Mouse (Mus musculus) right cerebral cortex, postnatal 14 days (tissue): ENCODE data around the gene Abcb8.

ENCODE experiments used
- DNase-seq: peaks from one replicate; pipeline ENCODE4 v3.0.0; 2022

Gene Abcb8

DNA sequence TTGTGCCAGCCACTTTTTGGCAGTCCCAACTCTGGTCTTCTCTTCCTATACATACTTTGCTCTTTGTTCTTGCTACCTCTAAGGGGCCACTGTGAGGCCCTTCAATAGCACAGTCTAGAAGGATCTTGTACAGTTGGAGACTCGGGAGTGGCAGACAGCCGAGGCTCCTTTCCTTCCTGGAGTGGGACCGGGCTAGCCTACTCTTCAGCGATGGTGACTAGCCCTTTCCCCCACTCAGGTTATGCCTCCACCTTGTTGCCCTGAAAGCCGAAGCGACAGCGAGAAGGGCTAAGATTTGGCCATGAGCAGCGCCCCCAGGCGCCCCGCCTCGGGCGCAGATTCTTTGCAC lies 33.8 kb downstream of the Abcb8 start:
- DNase-seq: no peak

DNA sequence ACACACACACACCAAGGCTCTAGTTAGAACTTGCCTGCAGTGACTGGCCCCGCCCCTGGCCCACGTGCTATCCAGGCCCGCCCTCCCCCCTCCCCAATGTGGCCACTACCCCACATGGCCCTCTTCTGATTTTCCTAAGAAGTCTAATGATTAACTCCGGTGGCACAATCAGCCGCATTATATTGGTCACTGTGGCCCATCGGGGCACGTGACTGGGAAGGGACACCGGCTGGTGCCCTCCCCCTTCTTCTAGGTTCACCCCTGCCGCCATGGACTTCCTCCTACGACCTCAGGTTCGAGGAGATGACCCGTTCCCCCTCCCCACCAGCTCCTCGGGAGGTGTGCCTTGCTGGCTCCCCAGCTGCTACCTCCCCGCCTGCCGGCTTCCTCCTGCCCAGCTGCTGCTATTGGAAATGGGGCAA lies 34.5 kb downstream of the Abcb8 start:
- DNase-seq: no peak

DNA sequence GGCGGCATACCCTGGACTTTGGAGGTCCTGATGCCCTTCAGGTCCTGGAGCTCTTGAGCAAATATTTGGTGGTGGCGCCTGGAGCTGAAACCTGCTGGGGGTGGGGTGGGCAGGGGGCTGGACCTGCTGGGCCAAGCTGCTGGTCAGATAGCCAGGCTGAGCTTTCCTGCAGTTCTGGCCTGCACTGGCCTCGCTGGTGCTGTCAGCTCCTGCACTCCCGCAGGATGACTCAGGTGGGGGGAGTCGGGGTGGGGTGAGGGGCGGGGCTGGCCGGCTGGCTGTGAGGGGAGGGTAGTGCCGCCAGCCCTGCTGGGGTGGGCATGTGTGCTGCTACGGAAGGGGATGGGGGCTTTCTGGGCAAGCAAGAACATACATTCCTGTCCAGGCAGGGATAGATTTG lies 35.1 kb downstream of the Abcb8 start:
- DNase-seq: no peak

DNA sequence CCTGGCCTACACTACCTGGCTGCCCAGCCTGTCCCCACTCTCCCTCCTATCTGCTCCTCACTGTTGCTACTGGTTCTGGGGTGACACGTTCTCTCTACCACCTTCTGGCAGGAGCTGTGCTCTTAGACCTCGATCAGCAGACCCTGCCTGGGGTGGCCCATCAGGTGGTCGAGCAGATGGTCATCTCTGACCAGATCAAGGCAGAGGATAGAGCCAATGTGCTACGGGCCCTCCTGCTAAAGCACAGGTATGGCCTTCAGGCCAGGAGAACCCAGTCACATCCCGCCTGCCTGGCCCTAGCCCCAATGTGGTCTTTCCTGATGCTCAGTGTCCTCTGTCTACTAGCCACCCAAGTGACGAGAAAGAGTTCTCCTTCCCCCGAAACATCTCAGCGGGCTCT lies 40.5 kb downstream of the Abcb8 start:
- no peak for DNase-seq

DNA sequence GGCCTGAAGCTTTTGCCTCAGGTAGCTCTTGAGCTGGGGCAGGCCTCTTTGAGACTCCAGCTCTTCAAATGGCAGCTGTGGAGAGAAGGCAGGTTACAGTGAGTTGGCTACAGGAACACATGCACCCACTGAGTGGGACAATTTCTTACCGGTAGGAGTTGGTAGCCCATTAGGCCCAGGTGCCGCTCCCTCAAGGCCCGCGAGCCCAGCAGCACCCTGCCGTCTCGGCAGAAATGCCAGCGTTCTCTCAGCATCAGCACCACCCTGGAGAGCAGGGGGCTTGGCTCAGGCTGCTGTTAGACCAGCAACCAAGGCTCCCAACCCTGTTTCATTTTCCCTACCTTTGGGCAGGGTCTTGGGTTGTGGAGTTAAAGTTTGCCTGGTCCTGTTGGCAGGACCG lies 47.7 kb downstream of the Abcb8 start:
- DNase-seq: no peak

DNA sequence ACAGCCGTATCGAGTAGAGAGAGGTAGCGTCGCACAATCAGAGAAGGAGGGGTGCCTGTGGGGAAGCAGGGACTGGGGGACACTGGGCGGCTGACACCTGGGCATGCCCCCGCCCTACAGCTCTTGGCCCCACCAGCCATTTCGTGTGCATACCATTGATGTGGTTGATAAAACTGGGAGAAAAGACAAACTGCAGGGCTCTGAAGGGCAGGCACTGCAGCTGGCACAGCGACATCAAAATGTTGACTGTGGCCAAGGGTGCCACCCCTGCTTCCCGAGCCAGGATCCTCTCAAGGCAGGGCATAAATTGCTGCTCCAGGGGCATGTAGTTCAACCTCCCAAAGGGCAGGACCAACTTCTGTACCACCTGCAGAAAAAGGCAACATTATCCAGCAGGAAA lies 48.6 kb downstream of the Abcb8 start:
- no peak for DNase-seq

DNA sequence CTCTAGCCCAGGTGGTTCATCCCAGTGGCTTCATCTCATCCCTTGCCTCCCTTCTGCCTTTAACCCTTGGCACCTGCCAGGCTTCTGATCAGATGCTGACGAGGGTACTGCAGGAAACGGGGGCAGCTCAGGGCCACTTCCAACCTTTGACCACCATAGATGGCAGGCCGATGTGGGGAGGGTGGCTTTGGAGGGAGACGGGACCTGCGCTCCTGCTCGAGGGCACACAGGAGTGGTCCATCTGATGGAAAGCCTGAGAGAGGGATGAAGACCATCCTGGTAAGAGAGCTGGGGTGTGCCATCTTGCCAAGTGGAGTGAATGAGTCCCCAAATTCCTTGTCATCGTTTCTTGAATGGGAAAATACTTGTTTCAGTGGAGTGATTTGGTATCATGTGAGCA lies 49.7 kb downstream of the Abcb8 start:
- DNase-seq: no peak

DNA sequence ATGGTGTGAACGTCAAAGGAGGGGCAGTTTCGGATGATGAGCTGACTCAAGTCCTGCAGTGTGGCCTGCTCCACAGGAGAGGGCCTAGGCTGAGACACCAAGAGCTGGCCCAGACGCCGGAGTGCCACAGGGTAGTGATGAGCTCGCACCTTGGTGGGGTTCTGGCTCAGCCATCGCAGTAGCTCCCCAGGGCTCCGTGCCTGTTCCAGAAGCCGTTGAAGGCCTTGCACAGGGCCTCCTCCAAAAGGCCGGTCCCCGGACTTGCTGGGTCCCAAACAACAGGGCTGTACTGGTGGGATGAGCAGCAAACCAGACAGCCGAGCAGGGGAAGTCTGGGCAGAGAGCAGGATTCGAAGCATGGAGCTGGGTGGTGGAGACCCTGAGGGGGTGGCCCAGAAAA lies 50.5 kb downstream of the Abcb8 start:
- DNase-seq: no peak

DNA sequence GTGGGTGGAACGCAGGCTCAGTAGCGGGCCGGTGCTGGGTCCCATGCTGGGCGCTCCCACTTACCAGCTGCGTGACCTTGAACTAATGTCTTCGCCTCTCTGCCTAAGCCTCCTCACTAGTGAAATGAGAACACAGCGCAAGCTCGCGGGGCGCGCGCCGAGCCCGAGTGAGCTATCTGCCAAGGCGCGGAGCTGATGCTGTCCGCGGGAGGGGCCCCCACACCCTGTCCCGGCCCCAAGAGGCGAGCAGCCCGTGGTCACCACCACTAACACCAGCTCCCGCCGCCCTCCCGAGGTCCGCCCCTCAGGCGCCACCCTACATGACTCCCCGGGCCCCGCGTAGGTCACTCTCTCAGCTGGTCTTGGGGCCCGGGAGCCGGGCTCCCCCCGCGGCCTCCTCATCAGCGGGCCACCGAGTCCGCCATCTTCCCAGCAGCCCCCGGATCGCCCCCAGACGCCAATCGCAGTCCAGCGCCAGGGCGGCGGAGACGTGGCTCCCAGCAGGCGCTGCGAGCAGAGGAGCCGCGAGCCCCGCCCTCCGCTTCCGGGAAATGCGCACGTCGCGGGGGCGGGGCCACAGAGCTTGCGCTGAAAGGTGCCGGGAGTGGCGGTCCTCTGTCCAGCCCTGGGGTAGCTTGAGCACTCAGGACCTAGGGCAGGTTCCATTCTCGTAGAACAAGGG lies 51.4 kb downstream of the Abcb8 start, which contains the start of gene Fastk:
Fastk (minus strand) TSS at position 542 of the 682 bp plus-strand sequence.
- DNase-seq: peak; percentile 94

DNA sequence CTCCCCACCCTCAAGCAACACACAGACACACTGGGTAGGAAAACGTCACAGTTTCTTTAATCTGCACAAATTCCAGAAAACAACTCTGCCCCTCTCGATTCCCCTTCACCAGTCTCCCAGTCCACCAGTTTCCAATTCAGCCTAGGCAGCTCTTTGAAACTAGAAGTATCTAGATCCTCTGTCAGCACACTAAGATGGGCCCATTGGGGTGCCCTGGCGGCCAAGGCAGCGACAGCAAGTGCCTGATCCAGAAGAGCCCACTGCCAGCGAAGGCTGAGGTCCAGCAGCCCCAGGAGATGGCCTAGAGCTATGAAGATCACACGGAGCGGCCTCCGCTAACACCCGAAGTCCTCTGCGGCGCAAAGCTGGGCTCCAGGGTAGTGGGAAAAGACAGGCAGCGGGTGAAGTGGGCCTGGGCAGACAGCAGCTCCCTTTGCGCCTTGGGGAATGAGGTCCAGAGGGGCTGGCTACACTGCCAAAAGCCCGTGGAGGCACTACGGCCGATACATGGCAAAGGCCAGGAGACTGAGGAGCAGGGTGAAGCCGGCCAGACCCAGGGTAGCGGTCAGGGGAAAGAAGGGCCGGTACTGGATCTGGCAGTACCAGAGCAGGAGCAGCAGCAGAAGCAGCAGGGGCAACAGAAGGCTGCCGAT lies 52.1 kb downstream of the Abcb8 start:
- DNase-seq: no peak

DNA sequence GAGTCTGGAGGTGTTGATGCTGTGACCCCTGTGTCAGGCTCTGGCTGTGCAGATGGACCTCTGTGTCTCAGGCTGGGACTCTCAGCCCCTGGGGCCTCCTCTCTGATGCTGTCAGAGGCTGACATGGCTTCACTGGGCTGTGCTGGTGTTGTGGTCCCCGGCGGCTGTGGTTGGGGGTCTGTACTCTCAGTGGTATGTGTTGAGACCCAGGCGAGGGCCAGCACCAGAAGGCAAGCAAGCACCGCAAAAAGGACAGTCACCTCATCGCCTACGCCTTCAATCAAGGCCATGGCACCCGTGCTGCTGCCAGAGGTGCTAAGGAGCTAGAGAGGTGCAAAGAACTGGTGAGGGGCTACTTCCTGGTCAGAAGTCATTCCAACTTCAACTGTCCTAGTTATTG lies 53.2 kb downstream of the Abcb8 start:
- no peak for DNase-seq

DNA sequence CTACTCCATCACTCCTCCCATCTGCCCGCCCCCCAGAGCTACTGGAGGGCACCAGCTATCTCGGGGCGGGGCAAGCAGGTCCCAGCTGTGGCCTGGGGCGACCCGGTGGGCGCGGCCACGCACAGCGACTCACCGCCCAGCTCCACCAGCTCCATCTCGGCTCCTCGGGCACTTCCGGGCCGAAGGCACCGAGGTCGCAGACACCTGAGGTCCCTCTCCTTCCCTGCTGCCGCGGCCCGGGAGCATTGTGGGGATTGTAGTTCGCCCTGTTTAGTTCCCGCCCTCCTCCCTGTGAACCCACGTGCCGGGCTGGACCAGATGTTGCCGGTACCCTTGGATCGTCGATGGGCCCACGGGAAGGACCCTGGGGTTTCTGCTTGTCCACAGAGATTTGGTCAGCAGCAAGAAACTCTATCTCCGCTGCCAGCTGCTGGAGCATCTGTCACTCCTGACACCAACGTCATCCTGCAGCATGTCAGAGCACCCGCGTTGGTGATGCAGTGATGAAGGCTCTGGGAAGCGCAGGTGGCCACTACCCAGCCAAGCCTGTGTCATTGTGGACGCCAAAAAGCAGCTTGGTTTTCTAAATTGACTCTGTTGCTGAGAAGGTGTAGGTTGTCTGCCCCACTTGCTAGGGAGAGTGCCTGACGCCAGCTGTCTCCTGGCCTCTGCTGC lies 54.3 kb downstream of the Abcb8 start, which contains the start of gene Tmub1:
Tmub1 (minus strand) TSS at position 231 of the 675 bp plus-strand sequence.
- peak; percentile 81 for DNase-seq

DNA sequence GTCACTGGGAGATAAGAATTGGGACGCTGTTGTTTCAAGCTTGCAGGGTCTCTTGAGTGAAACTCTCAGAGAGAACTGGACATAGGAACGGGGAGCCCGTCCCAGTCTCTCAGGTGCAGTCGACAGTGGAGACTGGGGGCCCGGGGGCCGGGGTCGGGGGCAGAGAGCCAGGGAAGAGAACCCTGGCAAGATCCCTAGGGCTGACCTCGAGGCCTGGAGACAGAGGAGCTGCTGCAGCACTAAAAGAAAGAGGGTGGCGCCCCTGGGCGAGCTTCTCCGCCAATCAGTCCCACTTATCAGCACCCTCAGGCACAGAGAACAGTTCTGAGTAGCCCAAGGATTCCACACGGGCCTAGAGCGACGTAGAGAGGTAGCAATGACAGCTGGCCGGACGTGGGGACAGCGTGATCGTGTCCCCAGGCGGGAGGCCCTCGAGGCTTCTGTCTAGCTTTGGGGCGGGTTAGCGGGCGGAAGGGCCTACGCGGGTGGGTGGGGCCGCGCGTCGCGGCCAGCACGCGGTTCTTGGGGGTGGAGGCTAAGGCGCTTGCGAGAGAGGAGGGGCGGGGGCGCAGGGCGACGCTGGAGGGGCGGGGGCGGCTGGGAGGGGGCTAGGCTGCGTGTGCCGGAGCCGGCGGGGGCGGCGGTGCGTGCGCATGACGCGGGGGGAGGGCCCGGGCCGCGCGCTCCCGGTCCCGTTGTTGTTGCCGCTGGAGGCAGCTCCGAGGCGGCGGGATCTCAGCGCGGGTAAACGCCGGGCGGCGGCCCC lies 58.0 kb downstream of the Abcb8 start:
- peak; percentile 88 for DNase-seq

DNA sequence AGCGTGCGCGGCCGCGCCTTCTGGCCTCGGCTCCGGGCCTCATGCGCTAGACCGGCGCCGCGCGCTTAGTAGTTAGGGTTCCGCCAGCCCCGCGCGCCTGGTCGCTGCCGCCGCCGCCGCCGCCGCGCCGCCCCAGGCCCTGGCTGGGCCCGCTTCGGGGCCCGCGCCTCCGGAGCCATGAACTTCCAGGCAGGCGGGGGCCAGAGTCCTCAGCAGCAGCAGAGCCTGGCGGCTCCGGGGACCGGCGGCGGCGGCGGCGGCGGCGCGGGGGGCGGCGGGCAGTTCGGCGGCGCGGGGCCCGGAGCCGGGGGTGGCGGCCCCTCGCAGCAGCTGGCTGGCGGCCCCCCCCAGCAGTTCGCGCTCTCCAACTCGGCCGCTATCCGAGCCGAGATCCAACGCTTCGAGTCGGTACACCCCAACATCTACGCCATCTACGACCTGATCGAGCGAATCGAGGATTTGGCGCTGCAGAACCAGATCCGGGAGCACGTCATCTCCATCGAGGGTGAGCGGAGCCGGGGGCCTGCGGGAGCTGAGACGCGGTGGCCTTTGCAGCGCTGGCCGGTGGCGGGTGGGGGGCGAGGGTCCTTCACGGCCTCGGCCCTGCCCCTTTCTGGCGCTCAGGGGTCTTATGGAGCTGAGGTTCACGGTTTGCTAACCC lies 58.7 kb downstream of the Abcb8 start, which contains the start of gene Agap3:
Agap3 (plus strand) TSS at position 148 of the 661 bp plus-strand sequence.
- peak; percentile 37 for DNase-seq

DNA sequence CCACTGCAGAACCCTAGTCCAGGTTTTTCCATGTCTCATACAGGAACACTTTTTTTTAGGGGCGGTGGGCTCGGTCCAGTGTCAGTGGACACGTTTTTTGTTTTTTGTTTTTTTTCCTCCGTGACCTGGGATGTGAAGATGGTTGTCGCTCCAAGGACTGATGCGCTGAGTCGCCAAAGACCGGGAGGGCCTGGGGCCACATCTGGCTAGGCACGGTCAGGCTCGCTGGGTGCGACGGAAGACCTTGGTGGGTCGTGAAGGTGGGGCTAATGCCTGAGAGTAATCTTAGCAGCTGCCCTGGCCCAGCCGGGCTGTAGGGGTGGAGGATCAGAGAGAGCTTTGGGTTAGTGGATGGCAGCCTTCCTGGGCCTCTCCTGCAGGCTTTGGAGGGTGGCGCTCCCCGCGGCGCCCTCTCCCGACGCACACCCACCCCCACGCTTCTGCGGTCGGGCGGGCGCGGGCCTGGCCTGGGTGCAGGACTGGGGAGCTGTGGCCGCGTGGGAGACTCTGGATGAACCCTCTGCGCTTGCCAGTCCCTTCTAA lies 59.3 kb downstream of the Abcb8 start:
- DNase-seq: no peak

DNA sequence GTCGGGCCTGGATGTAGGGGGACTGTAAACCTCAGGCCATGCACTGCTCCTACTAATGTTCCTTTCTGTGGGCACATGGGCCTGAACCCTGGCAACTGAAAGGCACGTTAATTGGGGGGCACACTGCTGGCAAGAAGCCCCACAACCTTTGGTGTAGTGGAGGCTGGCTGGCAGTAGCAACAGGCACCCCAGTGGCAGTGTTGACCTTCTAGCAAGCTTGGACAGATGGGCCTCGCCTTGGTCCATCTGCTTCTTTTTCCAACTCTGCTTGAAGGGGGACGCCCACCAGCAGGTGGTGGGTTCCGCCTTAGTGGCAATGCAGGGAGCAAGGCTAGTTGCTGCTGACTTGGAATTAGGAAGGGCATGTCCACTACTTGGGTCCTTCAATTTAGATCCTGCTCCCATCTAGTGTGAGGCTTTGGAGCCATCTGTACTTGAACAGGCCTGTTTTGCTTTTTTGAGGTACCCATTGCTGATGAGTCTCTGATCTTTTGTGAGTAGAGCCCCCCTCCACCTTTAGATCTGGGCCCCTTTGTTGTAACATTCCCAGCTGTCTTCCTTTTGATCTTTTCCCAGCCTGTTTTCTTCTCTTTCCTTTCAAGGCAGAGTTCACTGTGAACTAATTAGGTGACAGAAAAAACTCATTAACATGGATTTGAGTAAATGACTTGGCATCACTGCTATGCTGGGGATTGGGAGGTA lies 60.0 kb downstream of the Abcb8 start:
- DNase-seq: no peak

DNA sequence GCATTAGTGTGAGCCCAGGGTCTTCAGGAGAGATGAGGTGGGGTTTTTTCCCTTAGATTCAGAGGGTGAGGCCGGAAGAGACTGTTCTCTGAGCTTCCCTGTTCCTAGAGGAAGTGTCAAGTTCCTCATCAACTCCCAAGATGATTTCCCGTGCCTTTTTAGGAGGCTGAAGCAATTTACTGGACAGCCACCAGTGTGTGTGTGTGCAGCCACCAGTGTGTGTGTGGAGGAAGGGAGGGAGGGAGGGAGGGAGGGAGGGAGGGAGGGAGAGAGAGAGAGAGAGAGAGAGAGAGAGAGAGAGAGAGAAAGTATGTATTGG lies 60.5 kb downstream of the Abcb8 start:
- no peak for DNase-seq

DNA sequence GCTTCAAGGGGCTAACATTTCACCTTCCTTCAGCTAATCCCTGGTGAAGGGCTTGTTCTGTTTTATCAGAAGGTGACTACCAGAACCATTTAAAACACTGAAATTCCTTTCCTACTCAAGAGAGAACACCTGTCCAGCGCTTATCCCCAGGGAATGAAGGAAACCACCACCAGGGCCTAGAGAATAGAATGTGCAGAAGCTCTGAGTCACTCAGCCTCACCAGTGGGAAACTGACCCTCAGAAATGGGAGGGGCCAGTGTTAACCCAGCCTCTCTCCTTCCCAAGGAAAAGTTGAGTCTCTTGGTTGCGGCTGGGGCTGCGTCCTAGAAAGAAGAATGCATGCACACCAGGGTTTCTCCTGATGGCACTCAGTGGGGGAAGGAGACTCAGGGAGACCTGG lies 61.6 kb downstream of the Abcb8 start:
- no peak for DNase-seq

DNA sequence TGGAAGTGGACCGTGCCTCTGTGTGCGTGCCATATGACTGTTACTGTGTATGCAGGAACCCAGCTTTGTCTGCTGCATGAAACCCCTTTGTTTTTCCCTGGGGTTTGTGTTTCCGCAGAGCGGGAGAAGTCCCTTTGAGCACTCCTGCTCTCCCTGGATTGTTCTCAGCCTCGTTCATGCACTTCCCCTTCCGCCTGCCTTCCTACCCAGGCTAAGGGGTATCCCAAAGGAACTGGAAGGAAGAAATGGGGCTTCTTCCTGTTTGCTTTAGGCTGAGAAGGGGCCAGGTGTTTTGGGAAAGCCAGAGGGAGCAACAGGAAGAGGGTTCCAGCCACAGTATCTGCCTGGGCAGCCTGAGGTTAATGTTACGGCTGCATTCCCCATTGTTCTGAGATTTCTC lies 62.1 kb downstream of the Abcb8 start:
- DNase-seq: no peak
